Mouse (Mus musculus) neural tube, embryonic 15.5 days (tissue): Measurements from ENCODE around the gene Naaladl1. TPM values are rescaled to one million over a fixed set of nuclear protein-coding genes. Genes with fewer than 3 reads are reported as not detected.

Source experiments
- ATAC-seq: fragments of 200-750 bp; cut with Nextera tagmentation; 2 replicates; pipeline ENCODE4 v1.8.0; 2017; ENCODE audit warnings: mild to moderate bottlenecking, moderate TSS enrichment, moderate library complexity; ENCODE audit not compliant: low FRiP score
- H3K27ac ChIP-seq: fragments of 300-500 bp; sonication (generic); replicated peaks from 2 replicates; pipeline ENCODE4 v1.5.1; 2015; ENCODE audit warnings: mild to moderate bottlenecking, inconsistent platforms
- H3K27me3 ChIP-seq: fragments of 300-500 bp; sonication (generic); replicated peaks from 2 replicates; pipeline ENCODE4 v1.6.1; 2015; ENCODE audit warnings: inconsistent platforms
- H3K36me3 ChIP-seq: fragments of 300-500 bp; sonication (generic); 2 replicates; pipeline ENCODE4 v1.6.1; 2015; ENCODE audit warnings: inconsistent platforms
- H3K4me1 ChIP-seq: fragments of 300-500 bp; sonication (generic); 2 replicates; pipeline ENCODE4 v1.6.1; 2015; ENCODE audit warnings: inconsistent platforms
- H3K4me2 ChIP-seq: fragments of 300-500 bp; sonication (generic); 2 replicates; pipeline ENCODE4 v1.6.1; 2015; ENCODE audit warnings: inconsistent platforms, mild to moderate bottlenecking, moderate library complexity
- H3K4me3 ChIP-seq: fragments of 300-500 bp; sonication (generic); replicated peaks from 2 replicates; pipeline ENCODE4 v1.5.1; 2015; ENCODE audit warnings: mild to moderate bottlenecking, inconsistent platforms
- H3K9ac ChIP-seq: fragments of 300-500 bp; sonication (generic); replicated peaks from 2 replicates; pipeline ENCODE4 v1.6.1; 2015; ENCODE audit warnings: mild to moderate bottlenecking, inconsistent platforms
- H3K9me3 ChIP-seq: fragments of 300-500 bp; sonication (generic); replicated peaks from 2 replicates; pipeline ENCODE4 v1.6.1; 2016; ENCODE audit warnings: inconsistent platforms
- WGBS: fragments of 180-500 bp; shearing (Covaris S2); methylation state at CpG from one replicate; pipeline ENCODE4 v1.1.7; 2015; ENCODE audit warnings: mixed read lengths; 5-methylcytosine and 5-hydroxymethylcytosine counted together
- polyA plus RNA-seq: library from polyadenylated mRNA; unstranded; fragments of >200 nt; fragmentation: Nextera tagmentation; extraction: Ambion mirVana; gene quantifications from 2 replicates; pipeline ENCODE4 v1.2.1, GENCODE M21; 2015

The Naaladl1 gene
- polyA plus RNA-seq, 1 experiment from 2014 or later: 0.42 TPM

DNA sequence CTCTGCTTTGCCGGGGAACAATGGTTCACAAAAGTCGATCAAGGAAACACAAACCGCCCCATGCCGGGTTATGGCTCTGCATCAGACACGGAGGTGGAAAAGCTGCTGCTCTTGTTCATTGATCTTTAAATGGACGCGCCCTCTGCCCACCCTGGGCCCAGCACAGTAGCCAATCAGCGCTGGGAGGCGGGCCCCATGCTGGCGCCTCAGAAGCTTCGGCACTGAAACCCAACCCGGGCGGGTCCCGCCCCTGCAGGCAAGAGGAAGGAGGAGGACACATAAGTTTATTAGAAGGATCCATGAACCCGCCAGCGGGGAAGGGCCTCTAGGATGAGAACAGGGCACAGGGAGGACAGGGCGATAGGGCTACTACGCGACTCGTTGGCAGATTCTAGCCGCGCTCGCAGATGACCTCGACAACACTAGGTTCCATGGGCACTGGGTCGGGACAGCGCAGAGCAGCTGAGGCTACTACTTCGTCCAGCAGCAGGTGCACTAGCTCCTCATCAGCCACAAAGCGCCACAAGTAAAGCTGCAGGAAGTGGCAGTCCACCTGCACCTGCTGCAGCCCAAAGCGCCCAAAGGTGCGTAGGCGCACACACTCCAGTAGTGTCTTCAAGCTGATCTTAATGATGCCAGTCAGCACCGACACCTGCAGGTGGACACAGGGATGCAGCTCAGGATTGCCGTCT lies 37.7 kb upstream of the Naaladl1 start, which contains the start of gene Tm7sf2:
Tm7sf2 (minus strand) TSS at position 650 of the 692 bp plus-strand sequence.
- H3K9ac ChIP-seq: peak within 1 kb of the TSS; percentile 91
- H3K4me3 ChIP-seq: peak within 1 kb of the TSS; percentile 62
- H3K4me2 ChIP-seq: peak within 1 kb of the TSS; percentile 97
- peak within 1 kb of the TSS; percentile 93 for H3K27ac ChIP-seq
- ATAC-seq: peak; percentile 90
- H3K4me1 ChIP-seq: peaks cover 44% of the 10 kb centered on the region
- peaks cover 26% of the 10 kb centered on the region for H3K36me3 ChIP-seq
- WGBS: 6% methylated on average over 33 of the region's 33 CpGs
- no peaks in the 10 kb centered on the region for H3K9me3 ChIP-seq
- no peaks in the 10 kb centered on the region for H3K27me3 ChIP-seq

DNA sequence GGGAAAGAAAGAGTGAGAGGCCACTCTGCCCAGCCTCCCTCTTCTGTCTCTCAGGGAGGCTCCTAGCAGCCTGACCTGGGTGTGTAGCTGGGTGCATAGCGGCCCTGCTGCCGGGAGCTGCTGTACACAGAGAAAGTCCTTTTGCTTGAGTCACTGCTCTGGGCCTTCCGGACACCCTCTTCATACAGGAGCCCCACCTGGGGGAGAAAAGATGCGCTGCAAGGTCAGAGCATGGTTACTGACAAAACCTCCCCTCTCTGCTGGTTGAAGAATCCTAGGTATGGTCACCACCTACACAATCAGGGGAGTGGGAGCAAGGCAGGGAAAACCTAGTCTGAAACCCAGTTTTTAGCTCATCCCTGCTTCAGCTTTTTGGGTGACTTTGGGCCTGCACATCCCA lies 36.6 kb upstream of the Naaladl1 start:
- Histone ChIP-seq H3K9ac (no peak overlapping the region), H3K9me3 (no peaks in the 10 kb centered on the region), H3K27me3 (no peaks in the 10 kb centered on the region), H3K4me1 (peaks cover 33% of the 10 kb centered on the region), H3K4me2 (no peak overlapping the region), H3K36me3 (peaks cover 30% of the 10 kb centered on the region), H3K27ac (no peak overlapping the region), H3K4me3 (no peak overlapping the region)
- whole genome bisulfite sequencing: 82% methylated on average over 4 of the region's 4 CpGs
- no peak for ATAC-seq

DNA sequence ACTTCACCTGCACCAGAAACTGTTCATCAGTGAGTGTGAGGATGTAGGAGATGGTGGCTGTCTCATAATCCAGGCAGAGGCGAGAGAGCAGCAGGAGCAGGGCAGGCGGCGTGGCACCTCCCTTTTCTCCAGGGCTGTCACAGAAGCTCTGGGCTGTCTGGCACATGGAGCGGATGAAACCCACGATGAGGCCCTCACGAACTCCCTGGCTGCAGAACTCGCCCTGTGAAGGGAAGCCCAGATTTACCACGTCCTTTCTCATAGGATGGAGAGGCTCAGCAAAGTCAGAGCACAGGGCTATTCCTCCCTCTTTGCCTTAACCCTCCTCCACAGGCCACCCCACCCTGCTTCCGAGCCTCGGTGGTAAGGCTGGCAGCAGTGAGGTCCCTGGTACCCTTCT lies 35.7 kb upstream of the Naaladl1 start:
- Histone ChIP-seq H3K4me2 (no peak overlapping the region), H3K4me3 (no peak overlapping the region), H3K9ac (no peak overlapping the region), H3K27ac (no peak overlapping the region), H3K36me3 (peaks cover 30% of the 10 kb centered on the region), H3K27me3 (no peaks in the 10 kb centered on the region), H3K9me3 (no peaks in the 10 kb centered on the region), H3K4me1 (peaks cover 32% of the 10 kb centered on the region)
- no peak for ATAC-seq
- WGBS: 96% methylated on average over 10 of the region's 10 CpGs

DNA sequence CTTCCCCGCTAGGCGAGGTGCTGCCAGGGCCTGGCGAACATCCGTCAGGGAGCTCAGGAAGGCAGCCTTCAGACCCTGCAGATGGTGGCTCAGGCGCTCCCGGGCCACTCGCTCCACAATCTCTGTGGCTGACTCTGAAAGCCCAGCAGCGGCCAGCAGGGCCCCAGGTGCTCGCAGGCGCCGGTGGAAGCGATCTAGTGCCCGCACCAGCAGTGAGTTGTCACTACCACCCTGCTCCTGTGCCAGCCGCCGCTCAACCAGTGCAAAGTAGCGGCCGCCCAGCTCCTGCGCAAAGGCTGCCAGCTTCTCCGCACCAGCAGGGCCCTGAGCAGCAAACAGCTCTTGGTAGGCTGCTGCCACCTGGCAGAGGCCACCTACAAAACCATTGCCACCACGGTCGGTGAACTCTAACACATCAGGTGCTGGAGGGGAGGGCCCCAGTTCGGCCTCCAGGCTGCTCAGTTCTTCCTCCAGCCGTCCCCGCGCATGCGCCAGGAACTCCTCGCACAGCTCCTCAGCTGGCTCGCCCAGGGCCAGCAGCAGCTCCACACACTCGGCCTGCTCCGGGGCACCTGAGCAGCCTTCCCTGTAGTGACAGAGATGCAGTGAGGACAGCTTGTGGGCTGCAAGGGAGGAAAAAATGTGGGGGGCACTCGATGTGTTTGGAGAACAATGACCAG lies 34.9 kb upstream of the Naaladl1 start:
- WGBS: 94% methylated on average over 31 of the region's 31 CpGs
- no peak for ATAC-seq
- Histone ChIP-seq H3K27me3 (no peaks in the 10 kb centered on the region), H3K4me3 (no peak overlapping the region), H3K9me3 (no peaks in the 10 kb centered on the region), H3K9ac (no peak overlapping the region), H3K4me2 (no peak overlapping the region), H3K27ac (no peak overlapping the region), H3K36me3 (peaks cover 30% of the 10 kb centered on the region), H3K4me1 (peaks cover 37% of the 10 kb centered on the region)

DNA sequence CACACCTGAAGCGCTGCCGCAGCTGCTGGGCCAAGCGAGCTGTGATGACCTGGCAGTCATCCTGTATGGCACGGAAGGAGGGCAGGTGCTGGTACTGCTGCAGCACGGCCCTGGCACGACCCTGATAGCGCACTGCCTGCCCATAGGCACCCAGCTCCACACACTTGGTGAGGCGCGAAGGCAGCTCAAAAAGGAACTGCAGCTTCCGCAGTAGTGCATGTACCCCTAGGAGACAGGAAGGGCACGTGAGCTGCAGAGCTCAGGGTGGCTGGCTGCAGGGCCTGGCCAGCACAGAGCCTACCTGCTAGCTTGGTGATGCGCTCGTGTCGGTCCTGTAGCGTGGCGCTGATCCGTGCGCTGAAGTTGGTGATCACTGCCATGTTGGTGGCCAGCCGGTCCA lies 34.3 kb upstream of the Naaladl1 start:
- H3K9me3 ChIP-seq: no peaks in the 10 kb centered on the region
- no peak overlapping the region for H3K27ac ChIP-seq
- WGBS: 95% methylated on average over 19 of the region's 19 CpGs
- no peak overlapping the region for H3K4me2 ChIP-seq
- peaks cover 30% of the 10 kb centered on the region for H3K36me3 ChIP-seq
- H3K4me1 ChIP-seq: peaks cover 37% of the 10 kb centered on the region
- no peak overlapping the region for H3K4me3 ChIP-seq
- no peaks in the 10 kb centered on the region for H3K27me3 ChIP-seq
- H3K9ac ChIP-seq: no peak overlapping the region
- no peak for ATAC-seq

DNA sequence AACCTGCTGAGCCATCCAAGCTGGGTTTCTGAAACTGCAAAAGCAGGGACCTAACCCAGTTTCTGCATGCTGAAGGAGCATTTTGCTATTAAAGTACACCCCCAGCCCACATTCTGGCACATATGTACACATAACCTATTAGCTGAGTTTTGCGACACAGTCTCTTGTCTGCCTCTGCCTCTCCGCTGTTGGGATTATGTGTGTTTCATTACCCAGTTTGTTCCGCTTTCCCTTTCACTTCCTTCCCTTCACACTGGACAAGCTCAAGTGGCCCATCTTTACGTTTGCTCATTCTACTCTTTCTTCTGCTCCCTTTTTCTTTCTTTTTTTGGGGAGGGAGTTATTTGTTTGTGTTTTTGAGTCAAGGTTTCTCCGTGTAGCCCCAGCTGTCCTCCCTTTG lies 31.7 kb upstream of the Naaladl1 start:
- no peak overlapping the region for H3K27ac ChIP-seq
- no peak for ATAC-seq
- H3K27me3 ChIP-seq: no peaks in the 10 kb centered on the region
- H3K9me3 ChIP-seq: no peaks in the 10 kb centered on the region
- WGBS: 90% methylated on average over 5 of the region's 5 CpGs
- no peak overlapping the region for H3K9ac ChIP-seq
- H3K4me1 ChIP-seq: peaks cover 27% of the 10 kb centered on the region
- no peak overlapping the region for H3K4me2 ChIP-seq
- peaks cover 29% of the 10 kb centered on the region for H3K36me3 ChIP-seq
- H3K4me3 ChIP-seq: no peak overlapping the region

DNA sequence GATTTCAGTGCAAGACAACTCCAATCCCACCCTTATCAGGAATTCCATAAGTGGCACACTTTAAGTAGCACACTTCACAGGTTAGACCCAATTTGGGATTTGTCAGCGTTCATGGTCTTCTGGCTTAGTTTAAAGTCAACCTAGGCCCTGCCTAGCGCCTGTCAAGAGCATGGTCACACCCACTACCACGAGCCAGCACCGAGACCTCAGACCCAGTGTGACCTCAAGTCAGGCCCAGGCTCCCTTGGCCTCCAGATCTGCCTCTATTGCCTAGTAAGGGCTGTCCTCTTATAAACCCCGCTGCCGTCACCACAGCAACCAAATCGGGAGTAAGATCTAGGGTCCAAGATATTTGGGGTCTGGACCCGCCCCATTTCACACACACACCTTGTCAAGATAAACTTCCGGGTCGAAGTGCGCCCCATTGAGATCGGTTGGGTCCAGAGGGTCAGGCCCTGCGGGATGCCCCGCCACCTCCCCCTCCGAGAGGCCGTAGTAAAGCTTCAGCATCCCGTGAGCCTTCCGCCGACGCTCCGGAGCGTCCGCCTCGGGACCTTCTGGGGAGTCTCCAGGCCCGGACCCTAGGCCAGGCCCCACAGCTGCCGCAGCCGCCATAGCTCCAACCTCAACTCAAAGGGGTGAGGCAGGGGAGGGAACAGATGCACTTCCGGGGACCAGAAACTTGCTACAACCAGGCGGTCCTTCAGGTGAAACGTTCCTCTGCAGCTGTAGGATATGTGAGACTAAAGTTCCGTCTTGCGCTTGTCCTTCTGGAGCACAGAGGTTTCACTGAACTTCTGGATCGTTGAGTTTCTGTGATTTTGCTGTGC lies 28.8 kb upstream of the Naaladl1 start, which contains the start of gene Vps51:
Vps51 (minus strand) TSS at position 668 of the 830 bp plus-strand sequence.
- H3K36me3 ChIP-seq: peaks cover 24% of the 10 kb centered on the region
- H3K27me3 ChIP-seq: no peaks in the 10 kb centered on the region
- H3K4me2 ChIP-seq: peak within 1 kb of the TSS; percentile 91
- peaks cover 27% of the 10 kb centered on the region for H3K4me1 ChIP-seq
- H3K4me3 ChIP-seq: peak within 1 kb of the TSS; percentile 63
- peak; percentile 87 for ATAC-seq
- WGBS: 2% methylated on average over 33 of the region's 33 CpGs
- peak within 1 kb of the TSS; percentile 63 for H3K9ac ChIP-seq
- H3K27ac ChIP-seq: peak within 1 kb of the TSS; percentile 92
- H3K9me3 ChIP-seq: no peaks in the 10 kb centered on the region

DNA sequence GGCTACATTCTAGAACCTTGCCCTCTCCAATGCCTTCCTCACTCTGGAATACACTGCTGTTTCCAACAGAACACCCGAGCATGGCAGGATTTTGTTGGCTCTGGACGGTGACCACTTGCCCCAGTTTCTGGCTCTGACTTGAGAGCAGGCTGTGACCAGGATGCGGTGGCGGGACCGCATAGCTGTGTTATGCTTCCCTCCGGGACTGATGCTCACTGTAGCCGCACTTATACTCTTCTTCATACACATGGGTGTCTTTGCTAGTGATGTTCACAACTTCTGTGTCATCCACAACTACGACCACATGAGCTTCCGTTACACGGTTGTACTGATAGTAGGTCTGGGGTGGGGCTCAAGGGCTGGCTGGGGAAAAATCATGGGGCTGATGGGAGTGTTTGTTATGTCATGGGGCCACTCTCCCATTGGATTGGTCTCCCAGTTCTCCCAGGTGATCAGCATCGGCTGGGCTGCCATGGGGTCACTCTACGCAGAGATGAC lies 25.6 kb upstream of the Naaladl1 start, which contains the start of gene Tmem262:
Tmem262 (plus strand) TSS at position 51 of the 498 bp plus-strand sequence.
- no peaks in the 10 kb centered on the region for H3K9me3 ChIP-seq
- H3K27me3 ChIP-seq: no peaks in the 10 kb centered on the region
- 94% methylated on average over 12 of the region's 12 CpGs for WGBS
- H3K36me3 ChIP-seq: peaks cover 35% of the 10 kb centered on the region
- H3K4me2 ChIP-seq: no peak within 1 kb of the TSS
- peaks cover 45% of the 10 kb centered on the region for H3K4me1 ChIP-seq
- no peak within 1 kb of the TSS for H3K9ac ChIP-seq
- no peak within 1 kb of the TSS for H3K4me3 ChIP-seq
- no peak within 1 kb of the TSS for H3K27ac ChIP-seq
- ATAC-seq: no peak

DNA sequence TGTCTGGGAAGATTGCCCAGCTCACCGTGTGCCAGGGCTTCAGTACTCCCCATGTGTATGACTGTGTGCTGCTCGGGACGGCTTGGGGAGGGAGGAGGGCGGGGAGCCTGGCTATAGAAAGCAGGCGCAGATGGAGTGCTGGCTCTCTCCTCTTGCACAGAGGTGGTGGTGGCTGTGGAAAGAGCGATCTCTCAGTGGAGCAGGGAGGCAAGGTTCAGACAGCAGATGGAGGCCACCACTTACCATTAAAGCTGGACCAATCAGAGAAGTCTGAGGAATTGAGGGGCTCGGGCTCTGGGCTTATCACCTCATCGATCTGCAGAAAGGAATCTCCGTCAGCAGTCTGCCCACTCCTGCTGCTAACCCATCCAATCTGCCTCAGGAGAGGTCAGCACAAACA lies 23.4 kb upstream of the Naaladl1 start, which contains the start of gene Gm28374:
Gm28374 (minus strand) TSS at position 101 of the 400 bp plus-strand sequence.
- no peak within 1 kb of the TSS for H3K4me2 ChIP-seq
- H3K27me3 ChIP-seq: no peaks in the 10 kb centered on the region
- 92% methylated on average over 9 of the region's 9 CpGs for WGBS
- no peak within 1 kb of the TSS for H3K4me3 ChIP-seq
- H3K36me3 ChIP-seq: peaks cover 35% of the 10 kb centered on the region
- H3K4me1 ChIP-seq: peaks cover 37% of the 10 kb centered on the region
- no peak for ATAC-seq
- H3K9ac ChIP-seq: no peak within 1 kb of the TSS
- H3K9me3 ChIP-seq: no peaks in the 10 kb centered on the region
- no peak within 1 kb of the TSS for H3K27ac ChIP-seq

DNA sequence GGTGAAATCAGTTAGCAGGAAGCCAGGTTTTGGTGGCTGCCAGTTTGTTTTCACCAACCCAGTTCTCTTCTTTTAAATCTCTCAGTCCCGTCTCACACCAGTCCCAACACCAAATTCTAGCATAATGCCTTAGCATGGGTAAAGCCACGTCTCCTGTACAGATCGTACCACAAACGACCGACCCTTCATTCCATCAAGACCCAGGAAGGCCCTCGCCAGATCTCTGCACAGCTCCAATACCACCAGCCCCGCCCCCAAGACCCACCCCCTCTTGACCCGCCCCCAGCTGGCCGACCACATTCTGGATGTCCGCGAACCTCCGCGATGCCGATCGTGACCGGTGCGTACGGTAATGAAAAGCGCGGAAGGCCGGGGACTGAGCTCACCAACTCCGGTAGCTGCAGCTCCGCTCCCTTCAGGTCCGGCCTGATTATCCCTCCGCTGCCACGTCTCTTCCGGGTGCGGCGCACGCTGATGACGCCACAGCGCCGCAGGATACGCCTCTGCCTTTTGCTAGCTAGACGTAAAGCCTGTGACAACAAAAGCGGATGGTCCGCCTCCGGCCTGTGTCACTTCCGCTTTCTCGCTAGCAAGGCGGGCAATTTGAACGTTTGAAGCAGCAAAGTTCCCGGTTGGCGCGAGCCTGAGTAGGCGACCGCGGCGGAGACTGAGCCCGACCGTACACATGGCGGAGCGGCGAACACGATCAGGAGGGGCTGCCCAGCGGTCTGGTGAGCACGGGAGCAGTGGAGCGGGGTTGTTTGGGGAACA lies 20.9 kb upstream of the Naaladl1 start, which contains the start of the genes Zfpl1 and Cdca5:
Zfpl1 (minus strand) TSS at position 479 of the 771 bp plus-strand sequence.
Cdca5 (plus strand) TSS at position 506 of the 771 bp plus-strand sequence.
- Histone ChIP-seq H3K9ac (peak within 1 kb of the TSS; percentile 65), H3K36me3 (peaks cover 34% of the 10 kb centered on the region), H3K27ac (peak within 1 kb of the TSS; percentile 71), H3K27me3 (no peaks in the 10 kb centered on the region), H3K4me3 (peak within 1 kb of the TSS; percentile 67), H3K4me2 (peak within 1 kb of the TSS; percentile 94), H3K9me3 (no peaks in the 10 kb centered on the region), H3K4me1 (peaks cover 30% of the 10 kb centered on the region)
- under 1% methylated on average over 58 of the region's 58 CpGs for WGBS
- ATAC-seq: peak; percentile 91
